Mouse (Mus musculus) liver, embryonic 16.5 days (tissue): ENCODE results near the gene Nampt. TPM values are rescaled to one million over a fixed set of nuclear protein-coding genes. Genes with fewer than 3 reads are reported as not detected.

Experiments
- ATAC-seq: fragments of 200-750 bp; cut with Nextera tagmentation; 2 replicates; pipeline ENCODE4 v1.8.0; 2017; ENCODE audit warnings: low read depth, mild to moderate bottlenecking, moderate number of reproducible peaks, moderate library complexity
- H3K27ac ChIP-seq: fragments of 300-500 bp; sonication (generic); 2 replicates; pipeline ENCODE4 v1.5.1; 2014; ENCODE audit warnings: mild to moderate bottlenecking, low read length
- H3K27me3 ChIP-seq: fragments of 300-500 bp; sonication (generic); 2 replicates; pipeline ENCODE4 v1.6.1; 2014; ENCODE audit warnings: low read depth, low read length, mixed read lengths; ENCODE audit not compliant: control insufficient read depth, insufficient read depth
- H3K36me3 ChIP-seq: fragments of 300-500 bp; sonication (generic); 2 replicates; pipeline ENCODE4 v1.6.1; 2014; ENCODE audit warnings: mild to moderate bottlenecking; ENCODE audit not compliant: control insufficient read depth, insufficient read depth
- H3K4me1 ChIP-seq: fragments of 300-500 bp; sonication (generic); 2 replicates; pipeline ENCODE4 v1.6.1; 2014; ENCODE audit warnings: low read depth, low read length, mixed read lengths; ENCODE audit not compliant: control insufficient read depth
- H3K4me2 ChIP-seq: fragments of 300-500 bp; sonication (generic); 2 replicates; pipeline ENCODE4 v1.6.1; 2014; ENCODE audit warnings: low read depth, low read length, mixed read lengths
- H3K4me3 ChIP-seq: fragments of 300-500 bp; sonication (generic); 2 replicates; pipeline ENCODE4 v1.5.1; 2014; ENCODE audit warnings: low read depth, mild to moderate bottlenecking, low read length
- H3K9ac ChIP-seq: fragments of 300-500 bp; sonication (generic); 2 replicates; pipeline ENCODE4 v1.6.1; 2014; ENCODE audit warnings: low read depth, low read length
- H3K9me3 ChIP-seq: fragments of 300-500 bp; sonication (generic); replicated peaks from 2 replicates; pipeline ENCODE4 v1.6.1; 2016; ENCODE audit warnings: low read length; ENCODE audit not compliant: control insufficient read depth
- WGBS: fragments of 180-500 bp; shearing (Covaris S2); extraction: QIAGEN DNeasy Blood & Tissue Kit; methylation state at CpG from one replicate; pipeline ENCODE4 v1.1.7; 2014; ENCODE audit not compliant: insufficient replicate concordance; 5-methylcytosine and 5-hydroxymethylcytosine counted together
- polyA plus RNA-seq: library from polyadenylated mRNA; unstranded; fragments of >200 nt; fragmentation: Nextera tagmentation; extraction: Ambion mirVana; gene quantifications from 2 replicates; pipeline ENCODE4 v1.2.1, GENCODE M21; 2015

Nampt gene
- polyA plus RNA-seq, 1 experiment from 2014 or later = 11.3 TPM

- ATAC-seq = no peak
- H3K4me2 ChIP-seq = no peak overlapping the region
- 54% methylated on average over 14 of the region's 14 CpGs for whole genome bisulfite sequencing
Measured at GRCm38 (mm10) chr12:32856707-32857511, 37.6 kb downstream of the Nampt start.

GRCm38 (mm10) chr12:32858444-32858843 lies 39.1 kb downstream of the Nampt start:
- Histone ChIP-seq H3K4me2 (no peak overlapping the region), H3K27ac (no peak overlapping the region), H3K36me3 (no peaks in the 10 kb centered on the region; the same call in 1 of the 2 replicates), H3K9me3 (no peaks in the 10 kb centered on the region), H3K9ac (no peak overlapping the region), H3K4me3 (no peak overlapping the region), H3K27me3 (no peaks in the 10 kb centered on the region), H3K4me1 (no peaks in the 10 kb centered on the region)
- WGBS = 51% methylated on average over 1 of the region's 1 CpGs
- ATAC-seq = no peak

More at GRCm38 (mm10) chr12:32856707-32857511, 37.6 kb downstream of the Nampt start:
- no peaks in the 10 kb centered on the region for H3K27me3 ChIP-seq
- no peaks in the 10 kb centered on the region; the same call in 1 of the 2 replicates for H3K36me3 ChIP-seq
- H3K27ac ChIP-seq = no peak overlapping the region
- no peak overlapping the region for H3K4me3 ChIP-seq
- no peak overlapping the region for H3K9ac ChIP-seq
- H3K4me1 ChIP-seq = no peaks in the 10 kb centered on the region
- no peaks in the 10 kb centered on the region for H3K9me3 ChIP-seq

GRCm38 (mm10) chr12:32860820-32861219 lies 41.5 kb downstream of the Nampt start:
- Histone ChIP-seq H3K4me1 (no peaks in the 10 kb centered on the region), H3K27me3 (no peaks in the 10 kb centered on the region), H3K27ac (no peak overlapping the region), H3K9me3 (no peaks in the 10 kb centered on the region), H3K4me3 (no peak overlapping the region), H3K36me3 (no peaks in the 10 kb centered on the region), H3K9ac (no peak overlapping the region), H3K4me2 (no peak overlapping the region)
- no peak for ATAC-seq
- 70% methylated on average over 5 of the region's 5 CpGs for WGBS

GRCm38 (mm10) chr12:32870815-32871214 lies 51.5 kb downstream of the Nampt start:
- Histone ChIP-seq H3K4me2 (no peak overlapping the region), H3K27me3 (no peaks in the 10 kb centered on the region), H3K9me3 (no peaks in the 10 kb centered on the region), H3K4me3 (no peak overlapping the region), H3K36me3 (no peaks in the 10 kb centered on the region), H3K9ac (no peak overlapping the region), H3K4me1 (no peaks in the 10 kb centered on the region), H3K27ac (no peak overlapping the region)
- ATAC-seq = no peak
- WGBS = 62% methylated on average over 5 of the region's 5 CpGs

GRCm38 (mm10) chr12:32877500-32877899 lies 58.2 kb downstream of the Nampt start:
- no peak overlapping the region for H3K4me3 ChIP-seq
- H3K9me3 ChIP-seq = no peaks in the 10 kb centered on the region
- H3K9ac ChIP-seq = no peak overlapping the region
- no peak overlapping the region for H3K4me2 ChIP-seq
- H3K36me3 ChIP-seq = no peaks in the 10 kb centered on the region
- ATAC-seq = no peak
- WGBS = 68% methylated on average over 9 of the region's 9 CpGs
- no peaks in the 10 kb centered on the region for H3K4me1 ChIP-seq
- H3K27ac ChIP-seq = no peak overlapping the region
- H3K27me3 ChIP-seq = no peaks in the 10 kb centered on the region

- no peak overlapping the region for H3K27ac ChIP-seq
- no peak overlapping the region for H3K4me3 ChIP-seq
- no peaks in the 10 kb centered on the region for H3K36me3 ChIP-seq
- H3K4me1 ChIP-seq = no peaks in the 10 kb centered on the region
- no peaks in the 10 kb centered on the region for H3K27me3 ChIP-seq
- no peak overlapping the region for H3K4me2 ChIP-seq
- no peak overlapping the region for H3K9ac ChIP-seq
- WGBS = 66% methylated on average over 11 of the region's 11 CpGs
- no peaks in the 10 kb centered on the region for H3K9me3 ChIP-seq
- ATAC-seq = no peak
Measured at GRCm38 (mm10) chr12:32877964-32878571, 58.7 kb downstream of the Nampt start.

- H3K9me3 ChIP-seq = no peaks in the 10 kb centered on the region
- no peaks in the 10 kb centered on the region for H3K27me3 ChIP-seq
- no peaks in the 10 kb centered on the region for H3K4me1 ChIP-seq
- no peak overlapping the region for H3K9ac ChIP-seq
- H3K36me3 ChIP-seq = no peaks in the 10 kb centered on the region
- 61% methylated on average over 3 of the region's 3 CpGs for WGBS
- no peak overlapping the region for H3K27ac ChIP-seq
- no peak for ATAC-seq
- H3K4me2 ChIP-seq = no peak overlapping the region
- no peak overlapping the region for H3K4me3 ChIP-seq
Measured at GRCm38 (mm10) chr12:32879371-32879770, 60.0 kb downstream of the Nampt start.

- no peak overlapping the region for H3K4me3 ChIP-seq
- ATAC-seq = no peak
- no peak overlapping the region for H3K9ac ChIP-seq
- no peak overlapping the region for H3K27ac ChIP-seq
- H3K4me1 ChIP-seq = no peaks in the 10 kb centered on the region
- no peaks in the 10 kb centered on the region for H3K9me3 ChIP-seq
- H3K27me3 ChIP-seq = no peaks in the 10 kb centered on the region
- no peaks in the 10 kb centered on the region for H3K36me3 ChIP-seq
- H3K4me2 ChIP-seq = no peak overlapping the region
- 71% methylated on average over 9 of the region's 9 CpGs for WGBS
Measured at GRCm38 (mm10) chr12:32884356-32884755, 65.0 kb downstream of the Nampt start.

- H3K27me3 ChIP-seq = no peaks in the 10 kb centered on the region
- no peak for ATAC-seq
- WGBS = 42% methylated on average over 2 of the region's 2 CpGs
- no peak overlapping the region for H3K4me3 ChIP-seq
- no peak overlapping the region for H3K27ac ChIP-seq
- no peaks in the 10 kb centered on the region for H3K9me3 ChIP-seq
- H3K36me3 ChIP-seq = no peaks in the 10 kb centered on the region
- H3K9ac ChIP-seq = no peak overlapping the region
- H3K4me2 ChIP-seq = no peak overlapping the region
- H3K4me1 ChIP-seq = no peaks in the 10 kb centered on the region
Measured at GRCm38 (mm10) chr12:32885041-32885440, 65.7 kb downstream of the Nampt start.
